Mouse (Mus musculus) MEL (cell line): ENCODE results near the gene Lcmt1.

ENCODE experiments used
- CTCF ChIP-seq, 3 experiments: IDR thresholded peaks in 2 of 3; conservative IDR thresholded peaks in 1 of 3; 2 replicates each; pipeline ENCODE4 v1.5.1; 2011 to 2012; ENCODE audit warnings: low read length in 3 of 3, low read depth in 2 of 3, mild to moderate bottlenecking in 2 of 3, improper control_type of control experiment in 1 of 3, inconsistent platforms in 1 of 3, mixed read lengths in 1 of 3, moderate library complexity in 1 of 3; ENCODE audit not compliant: control insufficient read depth in 1 of 3, insufficient read depth in 1 of 3, poor library complexity in 1 of 3, severe bottlenecking in 1 of 3
- ELF1 ChIP-seq: IDR thresholded peaks from 2 replicates; pipeline ENCODE4 v1.6.1; 2014; ENCODE audit warnings: low read depth, mild to moderate bottlenecking, inconsistent platforms, low read length, improper control_type of control experiment, moderate library complexity
- MEF2A ChIP-seq: IDR thresholded peaks from 2 replicates; pipeline ENCODE4 v1.6.1; 2014; ENCODE audit warnings: low read depth, mild to moderate bottlenecking, inconsistent platforms, low read length, improper control_type of control experiment; ENCODE audit not compliant: poor library complexity, insufficient replicate concordance, severe bottlenecking; ENCODE audit errors: extremely low read depth
- NRF1 ChIP-seq: IDR thresholded peaks from 2 replicates; pipeline ENCODE4 v1.6.1; 2014; ENCODE audit warnings: low read depth, mild to moderate bottlenecking, inconsistent platforms, low read length, improper control_type of control experiment, moderate library complexity; ENCODE audit not compliant: poor library complexity, insufficient read depth, severe bottlenecking
- POLR2A ChIP-seq, 2 experiments: IDR thresholded peaks; 2 replicates each; pipeline ENCODE4 v1.6.1; 2011 to 2012; ENCODE audit warnings: low read length in 2 of 2, mild to moderate bottlenecking in 2 of 2, control low read depth in 1 of 2, improper control_type of control experiment in 1 of 2, low read depth in 1 of 2, moderate library complexity in 1 of 2; ENCODE audit not compliant: control insufficient read depth in 1 of 2, insufficient read depth in 1 of 2, poor library complexity in 1 of 2

- TF ChIP-seq POLR2A (IDR thresholded peaks at IDR 0.05; ENCODE audit: control insufficient read depth in 1 of 2, insufficient read depth in 1 of 2, low read depth in 1 of 2, low read length in 2 of 2, poor library complexity in 1 of 2), result no peak
- no peak for TF ChIP-seq MEF2A
- no peak for TF ChIP-seq NRF1
- TF ChIP-seq CTCF (IDR thresholded peaks at IDR 0.05 in 2 of 3, conservative IDR thresholded peaks at IDR 0.05 in 1 of 3; ENCODE audit: control insufficient read depth in 1 of 3, insufficient read depth in 1 of 3, low read depth in 2 of 3, low read length in 3 of 3, poor library complexity in 1 of 3, severe bottlenecking in 1 of 3), result no peak
- no peak for TF ChIP-seq ELF1
These were observed 16.5 kb upstream of the Lcmt1 start for GRCm38 (mm10) chr7:123353081-123353480.
